Mouse (Mus musculus) left cerebral cortex, adult 18-20 months (tissue): ENCODE results near the gene Rhox3a2. TPM values are rescaled to one million over a fixed set of nuclear protein-coding genes. Genes with fewer than 3 reads are reported as not detected.
"Not testable (repeated sequence)": the region's sequence is repeated elsewhere in the genome, so short reads cannot be mapped to it uniquely, and the experiment has no call there.

ENCODE experiments used
- DNase-seq, 2 experiments: peaks; one replicate each; pipeline ENCODE4 v3.0.0; 2021 to 2022; ENCODE audit warnings: low spot score in 2 of 2, mixed read lengths in 1 of 2
- long read RNA-seq, 2 experiments: library from polyadenylated mRNA; stranded (forward); transcript quantifications; one replicate each; pipeline ENCODE4 v2.0.0; 2021
- total RNA-seq, 2 experiments: library from RNA; stranded (reverse); gene quantifications; 2 replicates each; pipeline ENCODE4 v1.2.3; 2021

Rhox3a2 gene
- total RNA-seq = not detected
- long read RNA-seq, experiment 1 = 0 reads
- long read RNA-seq, experiment 2 = 0 reads

GRCm38 (mm10) chrX:37379728-37380127 is at the start of gene Rhox3a2:
Rhox3a2 (plus strand) TSS chrX:37380028.
- not testable (repeated sequence) for DNase-seq

GRCm38 (mm10) chrX:37390548-37390947 is 10.7 kb downstream of the Rhox3a2 start, which contains the start of gene Rhox4a2:
Rhox4a2 (plus strand) TSS chrX:37390848.
- DNase-seq = not testable (repeated sequence)

- not testable (repeated sequence) for DNase-seq
Measured at GRCm38 (mm10) chrX:37411767-37412166, 31.9 kb downstream of the Rhox3a2 start, which contains the start of gene Rhox2b. Rhox2b (plus strand) TSS chrX:37412067.

GRCm38 (mm10) chrX:37432194-37432593 is 52.4 kb downstream of the Rhox3a2 start, which contains the start of gene Rhox4b:
Rhox4b (plus strand) TSS chrX:37432494.
- not testable (repeated sequence) for DNase-seq

Other genes with a start within 250 kb of the Rhox3a2 start
- not detected for gene Akap14, start 211.2 kb upstream of the Rhox3a2 start, total RNA-seq
- gene Ndufa1, start 188.9 kb upstream of the Rhox3a2 start, total RNA-seq = 100 to 1,000 TPM; 189 to 199 TPM
- gene Rnf113a1, start 188.8 kb upstream of the Rhox3a2 start, total RNA-seq = 1 to 10 TPM; 7.5 to 8.7 TPM
- not detected for gene Gm9, start 169.0 kb upstream of the Rhox3a2 start, total RNA-seq
- gene Rhox1, start 157.8 kb upstream of the Rhox3a2 start, total RNA-seq = not detected
- not detected for gene Rhox2a, start 135.1 kb upstream of the Rhox3a2 start, total RNA-seq
- gene Rhox3a, start 130.1 kb upstream of the Rhox3a2 start, total RNA-seq = not detected
- gene Rhox4a, start 114.7 kb upstream of the Rhox3a2 start, total RNA-seq = not detected
- gene Rhox4a2, start 10.8 kb downstream of the Rhox3a2 start, total RNA-seq = not detected
- not detected for gene Rhox2b, start 32.0 kb downstream of the Rhox3a2 start, total RNA-seq
- gene Rhox4b, start 52.5 kb downstream of the Rhox3a2 start, total RNA-seq = not detected
- not detected for gene Rhox2c, start 73.7 kb downstream of the Rhox3a2 start, total RNA-seq
- gene Rhox3c, start 78.6 kb downstream of the Rhox3a2 start, total RNA-seq = not detected
- not detected for gene Rhox4c, start 100.3 kb downstream of the Rhox3a2 start, total RNA-seq
- gene Rhox2d, start 113.4 kb downstream of the Rhox3a2 start, total RNA-seq = not detected
- not detected for gene Rhox4d, start 134.3 kb downstream of the Rhox3a2 start, total RNA-seq
- gene Rhox2e, start 150.4 kb downstream of the Rhox3a2 start, total RNA-seq = not detected
- not detected for gene Rhox3e, start 162.0 kb downstream of the Rhox3a2 start, total RNA-seq
- not detected for gene Rhox4e, start 177.4 kb downstream of the Rhox3a2 start, total RNA-seq
- gene Rhox2f, start 191.4 kb downstream of the Rhox3a2 start, total RNA-seq = not detected
- not detected for gene Rhox3f, start 201.0 kb downstream of the Rhox3a2 start, total RNA-seq
- gene Rhox4f, start 227.7 kb downstream of the Rhox3a2 start, total RNA-seq = not detected
- gene Rhox3g, start 248.6 kb downstream of the Rhox3a2 start, total RNA-seq = not detected